Mouse (Mus musculus) heart, postnatal 0 days (tissue): ENCODE results near the gene Cxcl2. TPM values are rescaled to one million over a fixed set of nuclear protein-coding genes. Genes with fewer than 3 reads are reported as not detected.

Source experiments
- ATAC-seq: fragments of 200-750 bp; cut with Nextera tagmentation; 2 replicates; pipeline ENCODE4 v1.8.0; 2017; ENCODE audit warnings: low read depth, moderate number of reproducible peaks, moderate library complexity; ENCODE audit not compliant: insufficient read depth
- DNase-seq: peaks from one replicate; pipeline ENCODE4 v3.0.0-alpha.2; 2016; ENCODE audit warnings: low spot score
- H3K27ac ChIP-seq: fragments of 300-500 bp; sonication (generic); 2 replicates; pipeline ENCODE4 v1.5.1; 2014; ENCODE audit warnings: low read depth, mild to moderate bottlenecking
- H3K27me3 ChIP-seq: fragments of 300-500 bp; sonication (generic); 2 replicates; pipeline ENCODE4 v1.6.1; 2014; ENCODE audit warnings: low read length, mixed read lengths; ENCODE audit not compliant: control insufficient read depth, insufficient read depth
- H3K36me3 ChIP-seq: fragments of 300-500 bp; sonication (generic); replicated peaks from 2 replicates; pipeline ENCODE4 v1.6.1; 2014; ENCODE audit warnings: low read length, mixed read lengths; ENCODE audit not compliant: control insufficient read depth, insufficient read depth
- H3K4me1 ChIP-seq: fragments of 300-500 bp; sonication (generic); 2 replicates; pipeline ENCODE4 v1.6.1; 2014; ENCODE audit warnings: antibody characterized with exemption; ENCODE audit not compliant: control insufficient read depth, insufficient read depth
- H3K4me2 ChIP-seq: fragments of 300-500 bp; sonication (generic); 2 replicates; pipeline ENCODE4 v1.6.1; 2014; ENCODE audit warnings: low read depth, mild to moderate bottlenecking, low read length, moderate library complexity
- H3K4me3 ChIP-seq: fragments of 300-500 bp; sonication (generic); 2 replicates; pipeline ENCODE4 v1.5.1; 2014; ENCODE audit warnings: low read depth, low read length
- H3K9ac ChIP-seq: fragments of 300-500 bp; sonication (generic); replicated peaks from 2 replicates; pipeline ENCODE4 v1.6.1; 2014; ENCODE audit warnings: low read depth, low read length, mixed read lengths
- H3K9me3 ChIP-seq: fragments of 300-500 bp; sonication (generic); replicated peaks from 2 replicates; pipeline ENCODE4 v1.6.1; 2016; ENCODE audit warnings: low read length; ENCODE audit not compliant: control insufficient read depth
- CTCF ChIP-seq: IDR thresholded peaks from 2 replicates; pipeline ENCODE4 v1.5.1; 2016; ENCODE audit warnings: antibody characterized with exemption, control low read depth, low read depth
- EP300 ChIP-seq: IDR thresholded peaks from 2 replicates; pipeline ENCODE4 v1.6.1; 2016; ENCODE audit warnings: antibody characterized with exemption, low read depth
- WGBS: fragments of 180-500 bp; shearing (Covaris S2); extraction: QIAGEN DNeasy Blood & Tissue Kit; methylation state at CpG from one replicate; pipeline ENCODE4 v1.1.7; 2014; 5-methylcytosine and 5-hydroxymethylcytosine counted together
- polyA plus RNA-seq: library from polyadenylated mRNA; unstranded; fragments of >200 nt; fragmentation: Nextera tagmentation; extraction: Ambion mirVana; gene quantifications from 2 replicates; pipeline ENCODE4 v1.2.1, GENCODE M21; 2015
- total RNA-seq: library from RNA; depleted of rRNA; stranded (reverse); fragments of >200 nt; gene quantifications from 2 replicates; pipeline ENCODE4 v1.2.3, GENCODE M21; 2014; ENCODE audit warnings: low replicate concordance; rRNA removed

The Cxcl2 gene
- total and polyA plus RNA-seq, 2 experiments from 2014 or later, result not detected

GRCm38 (mm10) chr5:90931911-90932310 lies 28.2 kb downstream of the Cxcl2 start:
- H3K4me1 ChIP-seq, result peaks cover 9% of the 10 kb centered on the region; the same call in 1 of the 2 replicates
- DNase-seq (peak; percentile 14), ATAC-seq (0 out of 2 replicates have a peak, but pooled peaks have one; percentile 3)
- H3K4me3 ChIP-seq, result peak overlapping the region; percentile 65
- TF ChIP-seq CTCF, result no peak
- TF ChIP-seq EP300, result no peak
- WGBS, result 9% methylated on average over 6 of the region's 6 CpGs
- H3K9me3 ChIP-seq, result no peaks in the 10 kb centered on the region
- H3K27ac ChIP-seq, result peak overlapping the region; percentile 92
- H3K4me2 ChIP-seq, result peak overlapping the region; percentile 73
- H3K27me3 ChIP-seq, result no peaks in the 10 kb centered on the region
- 0 out of 2 replicates have a peak, but pooled peaks cover 7% of the 10 kb centered on the region for H3K36me3 ChIP-seq
- peak overlapping the region; percentile 83 for H3K9ac ChIP-seq

- no peak overlapping the region for H3K4me3 ChIP-seq
- peaks cover 6% of the 10 kb centered on the region; the same call in 1 of the 2 replicates for H3K4me1 ChIP-seq
- no peaks in the 10 kb centered on the region for H3K9me3 ChIP-seq
- H3K27me3 ChIP-seq, result no peaks in the 10 kb centered on the region
- ATAC-seq (no peak), DNase-seq (no peak)
- H3K36me3 ChIP-seq, result 0 out of 2 replicates have a peak, but pooled peaks cover 7% of the 10 kb centered on the region
- no peak overlapping the region for H3K27ac ChIP-seq
- no peak overlapping the region for H3K4me2 ChIP-seq
- WGBS, result 83% methylated on average over 2 of the region's 2 CpGs
- TF ChIP-seq EP300, result no peak
- no peak for TF ChIP-seq CTCF
- no peak overlapping the region for H3K9ac ChIP-seq
Observed at GRCm38 (mm10) chr5:90936706-90937105, 33.0 kb downstream of the Cxcl2 start.

- Histone ChIP-seq H3K4me1 (no peaks in the 10 kb centered on the region), H3K9me3 (no peaks in the 10 kb centered on the region), H3K4me3 (no peak overlapping the region), H3K27me3 (no peaks in the 10 kb centered on the region), H3K9ac (no peak overlapping the region), H3K36me3 (no peaks in the 10 kb centered on the region), H3K27ac (no peak overlapping the region), H3K4me2 (no peak overlapping the region)
- TF ChIP-seq EP300 (no peak), CTCF (no peak)
- WGBS, result 84% methylated on average over 2 of the region's 2 CpGs
- no peak for ATAC-seq
- DNase-seq, result no peak
Observed at GRCm38 (mm10) chr5:90945453-90945852, 41.8 kb downstream of the Cxcl2 start.

GRCm38 (mm10) chr5:90949499-90949898 lies 45.8 kb downstream of the Cxcl2 start:
- no peaks in the 10 kb centered on the region for H3K9me3 ChIP-seq
- no peaks in the 10 kb centered on the region for H3K27me3 ChIP-seq
- DNase-seq (peak; percentile 17), ATAC-seq (no peak)
- no peak overlapping the region for H3K9ac ChIP-seq
- no peak overlapping the region for H3K4me2 ChIP-seq
- no peaks in the 10 kb centered on the region for H3K4me1 ChIP-seq
- TF ChIP-seq EP300, result no peak
- no peak for TF ChIP-seq CTCF
- no peak overlapping the region for H3K4me3 ChIP-seq
- H3K27ac ChIP-seq, result no peak overlapping the region
- WGBS, result 52% methylated on average over 15 of the region's 15 CpGs
- no peaks in the 10 kb centered on the region for H3K36me3 ChIP-seq

GRCm38 (mm10) chr5:90951475-90951874 lies 47.8 kb downstream of the Cxcl2 start:
- ATAC-seq (no peak), DNase-seq (no peak)
- H3K27me3 ChIP-seq, result no peaks in the 10 kb centered on the region
- H3K9ac ChIP-seq, result no peak overlapping the region
- TF ChIP-seq EP300, result no peak
- peak; percentile 54 for TF ChIP-seq CTCF
- H3K27ac ChIP-seq, result no peak overlapping the region
- WGBS, result 42% methylated on average over 2 of the region's 2 CpGs
- no peak overlapping the region for H3K4me3 ChIP-seq
- H3K4me1 ChIP-seq, result no peaks in the 10 kb centered on the region
- no peaks in the 10 kb centered on the region for H3K36me3 ChIP-seq
- no peaks in the 10 kb centered on the region for H3K9me3 ChIP-seq
- H3K4me2 ChIP-seq, result no peak overlapping the region

GRCm38 (mm10) chr5:90952731-90953481 lies 49.2 kb downstream of the Cxcl2 start:
- H3K4me3 ChIP-seq, result no peak overlapping the region
- no peak for DNase-seq
- TF ChIP-seq EP300 (no peak), CTCF (peak; percentile 48)
- H3K9me3 ChIP-seq, result no peaks in the 10 kb centered on the region
- H3K9ac ChIP-seq, result no peak overlapping the region
- H3K27ac ChIP-seq, result no peak overlapping the region
- no peaks in the 10 kb centered on the region for H3K4me1 ChIP-seq
- H3K36me3 ChIP-seq, result no peaks in the 10 kb centered on the region
- no peaks in the 10 kb centered on the region for H3K27me3 ChIP-seq
- WGBS, result 72% methylated on average over 8 of the region's 8 CpGs
- ATAC-seq, result no peak
- H3K4me2 ChIP-seq, result no peak overlapping the region

Other genes with a start within 250 kb of the Cxcl2 start
- not detected in 2 replicates for gene Cxcl5, start 144.5 kb upstream of the Cxcl2 start, total RNA-seq
- gene Cxcl5, start 144.5 kb upstream of the Cxcl2 start, polyA plus RNA-seq, result 0.10 and 0.14 TPM in 2 replicates
- gene Ppbp, start 135.4 kb upstream of the Cxcl2 start, total RNA-seq, result 2.9 and 4.8 TPM in 2 replicates
- 1.1 and 1.5 TPM in 2 replicates for gene Ppbp, start 135.4 kb upstream of the Cxcl2 start, polyA plus RNA-seq
- gene Pf4, start 131.4 kb upstream of the Cxcl2 start, total RNA-seq, result 45.1 and 102 TPM in 2 replicates
- 66.0 and 73.4 TPM in 2 replicates for gene Pf4, start 131.4 kb upstream of the Cxcl2 start, polyA plus RNA-seq
- gene Cxcl3, start 117.8 kb upstream of the Cxcl2 start, total RNA-seq, result not detected in 2 replicates
- not detected in 2 replicates for gene Cxcl3, start 117.8 kb upstream of the Cxcl2 start, polyA plus RNA-seq
- gene Cxcl15, start 109.3 kb upstream of the Cxcl2 start, total RNA-seq, result 0.19 TPM in 1 of 2 replicates, not detected in the other
- 0.08 TPM in 1 of 2 replicates, not detected in the other for gene Cxcl15, start 109.3 kb upstream of the Cxcl2 start, polyA plus RNA-seq
- 0.27 and 0.31 TPM in 2 replicates for gene Cxcl1, start 12.6 kb upstream of the Cxcl2 start, total RNA-seq
- 1.4 and 1.5 TPM in 2 replicates for gene Cxcl1, start 12.6 kb upstream of the Cxcl2 start, polyA plus RNA-seq
- gene Mthfd2l, start 27.2 kb downstream of the Cxcl2 start, total RNA-seq, result 30.5 and 88.5 TPM in 2 replicates
- 29.1 and 29.2 TPM in 2 replicates for gene Mthfd2l, start 27.2 kb downstream of the Cxcl2 start, polyA plus RNA-seq
- gene Epgn, start 123.6 kb downstream of the Cxcl2 start, total RNA-seq, result not detected in 2 replicates
- gene Epgn, start 123.6 kb downstream of the Cxcl2 start, polyA plus RNA-seq, result 0.10 and 0.12 TPM in 2 replicates
- 0.34 TPM in 1 of 2 replicates, not detected in the other for gene Ereg, start 170.8 kb downstream of the Cxcl2 start, total RNA-seq
- gene Ereg, start 170.8 kb downstream of the Cxcl2 start, polyA plus RNA-seq, result 0.04 and 0.10 TPM in 2 replicates
- 5.9 TPM in 1 of 2 replicates, not detected in the other for gene Areg, start 235.7 kb downstream of the Cxcl2 start, total RNA-seq
- 0.19 and 0.29 TPM in 2 replicates for gene Areg, start 235.7 kb downstream of the Cxcl2 start, polyA plus RNA-seq